Comparison of ENCODE assay signal across 21 mouse cellular contexts in genomic region chr10:69919152-69919492, GRCm38 (mm10).
"Had no signal": no experiment of that assay in that cellular context is flagged by ENCODE, and none has a peak within 500 bp of the region (broad histone marks: within the 10 kb centered on the region; RNA-seq: fewer than 3 reads in every experiment).

No protein-coding gene starts in this region.

- H3K4me2 ChIP-seq: limb, embryonic 13.5 days; liver, embryonic 13.5 days; lung, embryonic 14.5 days; midbrain, embryonic 13.5 days; neural tube, embryonic 13.5 days had no signal

- ATAC-seq: intestine, embryonic 16.5 days; midbrain, embryonic 13.5 days; midbrain, embryonic 16.5 days had no signal

- H3K9ac ChIP-seq: limb, embryonic 13.5 days; liver, embryonic 13.5 days; lung, embryonic 14.5 days; midbrain, embryonic 13.5 days; neural tube, embryonic 13.5 days had no signal

- DNase-seq: kidney, adult 18-20 months; kidney, adult 9 months; liver; liver, embryonic 13.5 days; lung, embryonic 14.5 days; lung, postnatal 10 days; lung, postnatal 4 days; retina, postnatal 1 day; right cerebral cortex, postnatal 25 days; spleen, adult 18-20 months; thymus, adult 18-20 months; thymus, postnatal 36 days had no signal

- H3K9me3 ChIP-seq: limb, embryonic 10.5 days; limb, embryonic 13.5 days; liver, embryonic 13.5 days; midbrain, embryonic 13.5 days; neural tube, embryonic 13.5 days had no signal

- H3K27me3 ChIP-seq: limb, embryonic 13.5 days; midbrain, embryonic 13.5 days; neural tube, embryonic 13.5 days had no signal

- H3K4me3 ChIP-seq: layer of hippocampus, adult 2 months; limb, embryonic 10.5 days; limb, embryonic 13.5 days; liver, embryonic 13.5 days; midbrain, embryonic 13.5 days; myocyte; neural tube, embryonic 13.5 days had no signal

- H3K27ac ChIP-seq: kidney, postnatal 0 days; limb, embryonic 10.5 days; limb, embryonic 13.5 days; liver, embryonic 13.5 days; midbrain, embryonic 13.5 days had no signal

- H3K36me3 ChIP-seq: limb, embryonic 10.5 days; limb, embryonic 13.5 days; liver, embryonic 13.5 days had no signal
